Mouse (Mus musculus) embryonic stem cell, embryonic (primary cell): ENCODE measurements around the gene H2al1a.
"Not testable (repeated sequence)": the region's sequence is repeated elsewhere in the genome, so short reads cannot be mapped to it uniquely, and the experiment has no call there.

Experiments
- CTCF ChIA-PET, 4 experiments: fragments of 300-600 bp in 2 of 4; fragments of 350-600 bp in 2 of 4; sonication (Branson Sonifier 250); formaldehyde crosslinking; loops; one replicate each; lab custom pipeline; 2022; ENCODE audit warnings: inconsistent platforms in 2 of 4; lab: Charles Lee
- POLR2A ChIA-PET, 4 experiments: fragments of 300-600 bp in 2 of 4; fragments of 350-600 bp in 2 of 4; sonication (Branson Sonifier 250); formaldehyde crosslinking; loops; one replicate each; lab custom pipeline; 2022; ENCODE audit warnings: antibody characterized with exemption in 4 of 4, inconsistent platforms in 1 of 4; lab: Charles Lee

Gene H2al1a

GRCm38 (mm10) chrX:11321192-11321591 is 22.1 kb downstream of the H2al1a start, which contains the start of gene H2al1h:
Gene H2al1h (plus strand): TSS chrX:11321492.
- CTCF ChIA-PET, POLR2A ChIA-PET: not testable (repeated sequence)

GRCm38 (mm10) chrX:11324359-11324758 is 25.3 kb downstream of the H2al1a start, which contains the start of gene H2al1i:
Gene H2al1i (plus strand): TSS chrX:11324659.
- POLR2A ChIA-PET, CTCF ChIA-PET: not testable (repeated sequence)

- POLR2A ChIA-PET, CTCF ChIA-PET: not testable (repeated sequence)
Observed at GRCm38 (mm10) chrX:11327522-11327921, 28.5 kb downstream of the H2al1a start, which contains the start of gene H2al1j. Gene H2al1j (plus strand): TSS chrX:11327822.

GRCm38 (mm10) chrX:11345762-11346161 is 46.7 kb downstream of the H2al1a start:
- ChIA-PET POLR2A (no interaction called here), CTCF (no interaction called here)

- POLR2A ChIA-PET = no interaction called here
Observed at GRCm38 (mm10) chrX:11346756-11347155, 47.7 kb downstream of the H2al1a start.

More at GRCm38 (mm10) chrX:11346756-11347155, 47.7 kb downstream of the H2al1a start:
- CTCF ChIA-PET = no interaction called here
